ENCODE assay signal across 31 mouse cellular contexts in genomic region chr13:91760302-91761050, GRCm38 (mm10). TPM values are rescaled to one million over a fixed set of nuclear protein-coding genes. Genes with fewer than 3 reads are reported as not detected.
A peak's percentile ranks its signal among the peaks of the same experiment; 100 is the strongest.
DNase-seq lines count a peak whose midpoint lies in the region; ATAC-seq and TF ChIP-seq lines count a peak whose summit lies in the region.
"Had no signal": no experiment of that assay in that cellular context is flagged by ENCODE, and none has a peak within 500 bp of the region (broad histone marks: within the 10 kb centered on the region; RNA-seq: fewer than 3 reads in every experiment).

No protein-coding gene starts in this region.

- in situ Hi-C loops in ES-E14 (cut with MboI; ENCODE audit: low sequenced_read_pairs in 2 of 2, unreplicated experiment in 2 of 2), result no loop called here

- no peak for TF ChIP-seq POLR2A in liver, adult 2 months (IDR thresholded peaks at IDR 0.05; ENCODE audit: extremely low read depth, insufficient read depth, low read length)

- ATAC-seq in liver, postnatal 0 days, result no peak
- ATAC-seq: CD4-positive, CD25-positive, alpha-beta regulatory T cell, adult 4 months; forebrain, embryonic 14.5 days; forebrain, postnatal 0 days; hindbrain, postnatal 0 days; inflammation-experienced regulatory T-cells, adult 6 months; intestine, embryonic 16.5 days; Patski had no signal

- H3K27ac ChIP-seq in liver, adult 2 months (replicated peaks; ENCODE audit: insufficient read depth, low read depth, low read length), result peak overlapping the region; percentile 42; the same call in 1 of the 2 replicates
- H3K27ac ChIP-seq in liver, postnatal 0 days (ENCODE audit: low read depth), result no peak overlapping the region
- H3K27ac ChIP-seq in ES-E14 (ENCODE audit: insufficient read depth, low read depth, low read length, poor library complexity, severe bottlenecking), result 0 out of 2 replicates have a peak overlapping the region, but pooled peaks have one; percentile 40
- H3K27ac ChIP-seq: embryonic facial prominence, embryonic 12.5 days; embryonic facial prominence, embryonic 15.5 days; gastrocnemius, adult 2 months; heart, embryonic 15.5 days; hindbrain, embryonic 14.5 days; hindbrain, postnatal 0 days had no signal

- intact Hi-C loops in heart, postnatal 14 days (cut with DNase I), result no loop called here

- 65% methylated on average over 8 of the region's 8 CpGs for WGBS in liver, adult 2 months
- WGBS in liver, postnatal 0 days (ENCODE audit: insufficient replicate concordance), result 80% methylated on average over 8 of the region's 8 CpGs

- H3K4me1 ChIP-seq in liver, adult 2 months (ENCODE audit: control insufficient read depth, insufficient read depth, low read length), result peaks cover 36% of the 10 kb centered on the region
- peaks cover 5% of the 10 kb centered on the region for H3K4me1 ChIP-seq in liver, postnatal 0 days (ENCODE audit: insufficient read depth)
- H3K4me1 ChIP-seq in ES-E14 (ENCODE audit: control insufficient read depth in 2 of 2, insufficient read depth in 2 of 2, low read length in 2 of 2, poor library complexity in 1 of 2), result no peaks in the 10 kb centered on the region
- H3K4me1 ChIP-seq: embryonic facial prominence, embryonic 12.5 days; embryonic facial prominence, embryonic 15.5 days; heart, embryonic 15.5 days had no signal

- TF ChIP-seq CTCF in liver, adult 2 months (IDR thresholded peaks at IDR 0.05; ENCODE audit: low read depth, low read length), result no peak
- no peak for TF ChIP-seq CTCF in liver, postnatal 0 days (IDR thresholded peaks at IDR 0.05; ENCODE audit: low read depth)

- DNase-seq in adrenal gland, postnatal 25 days, result peak; percentile 14
- no peak for DNase-seq in adrenal gland, adult 2 months
- DNase-seq in heart, adult 11 months, result peak; percentile 70
- DNase-seq in heart, postnatal 14 days, result no peak
- DNase-seq in liver, adult 2 months (ENCODE audit: extremely low read depth, low read depth, low spot score), result peak; percentile 46
- no peak for DNase-seq in liver, postnatal 0 days
- DNase-seq in ES-E14 (ENCODE audit: low read depth, low spot score), result no peak
- no peak for DNase-seq in retina, postnatal 1 day
- DNase-seq: cerebellum, adult 18-20 months; cerebellum, adult 9-10 months; cerebellum, postnatal 25 days; forebrain, postnatal 0 days; gastrocnemius, adult 2 months; gastrocnemius, postnatal 14 days; heart, adult 18-20 months; heart, postnatal 10 days; heart, postnatal 4 days had no signal

- H3K79me2 ChIP-seq in liver, adult 2 months (ENCODE audit: control insufficient read depth, insufficient read depth, low read length), result no peaks in the 10 kb centered on the region; the same call in 1 of the 2 replicates

- no peak overlapping the region for H3K4me3 ChIP-seq in liver, adult 2 months (ENCODE audit: insufficient read depth, low read depth, low read length)
- H3K4me3 ChIP-seq in liver, postnatal 0 days (ENCODE audit: low read depth, low read length), result no peak overlapping the region
- H3K4me3 ChIP-seq in ES-E14 (ENCODE audit: insufficient read depth in 1 of 2, low read depth in 1 of 2, low read length in 2 of 2, poor library complexity in 1 of 2, severe bottlenecking in 1 of 2), result no peak overlapping the region
- H3K4me3 ChIP-seq: embryonic facial prominence, embryonic 12.5 days; embryonic facial prominence, embryonic 15.5 days; gastrocnemius, adult 2 months; heart, embryonic 12.5 days; heart, embryonic 15.5 days had no signal

- TF ChIP-seq EP300 in liver, postnatal 0 days (IDR thresholded peaks at IDR 0.05; ENCODE audit: low read depth), result no peak

- no peak overlapping the region for H3K4me2 ChIP-seq in liver, postnatal 0 days (ENCODE audit: low read depth, low read length)
- H3K4me2 ChIP-seq: embryonic facial prominence, embryonic 12.5 days; embryonic facial prominence, embryonic 15.5 days; heart, embryonic 12.5 days; heart, embryonic 15.5 days; hindbrain, embryonic 14.5 days had no signal

- no peak overlapping the region for H3K9ac ChIP-seq in liver, adult 2 months (ENCODE audit: low read depth, low read length)
- no peak overlapping the region for H3K9ac ChIP-seq in liver, postnatal 0 days (replicated peaks)
- H3K9ac ChIP-seq in ES-E14 (ENCODE audit: insufficient read depth, low read depth, low read length, poor library complexity, severe bottlenecking), result no peak overlapping the region
- H3K9ac ChIP-seq: embryonic facial prominence, embryonic 12.5 days; embryonic facial prominence, embryonic 15.5 days; forebrain, postnatal 0 days; heart, embryonic 12.5 days; heart, embryonic 15.5 days; hindbrain, embryonic 14.5 days had no signal

- peaks cover 57% of the 10 kb centered on the region for H3K36me3 ChIP-seq in liver, adult 2 months (ENCODE audit: control insufficient read depth, insufficient read depth, low read length)
- peaks cover 2% of the 10 kb centered on the region for H3K36me3 ChIP-seq in liver, postnatal 0 days (replicated peaks; ENCODE audit: insufficient read depth, low read length)
- no peaks in the 10 kb centered on the region for H3K36me3 ChIP-seq in ES-E14 (ENCODE audit: control insufficient read depth, insufficient read depth, low read length, poor library complexity, severe bottlenecking)
- H3K36me3 ChIP-seq: embryonic facial prominence, embryonic 12.5 days; embryonic facial prominence, embryonic 15.5 days; G1E; heart, embryonic 12.5 days; heart, embryonic 15.5 days had no signal

- H3K9me3 ChIP-seq in liver, postnatal 0 days (ENCODE audit: low read length), result no peaks in the 10 kb centered on the region
- H3K9me3 ChIP-seq in ES-E14 (ENCODE audit: control insufficient read depth, insufficient read depth, low read depth, low read length), result no peaks in the 10 kb centered on the region
- H3K9me3 ChIP-seq: embryonic facial prominence, embryonic 12.5 days; embryonic facial prominence, embryonic 15.5 days; G1E; heart, embryonic 12.5 days; heart, embryonic 15.5 days had no signal

- no peaks in the 10 kb centered on the region for H3K27me3 ChIP-seq in liver, adult 2 months (ENCODE audit: control insufficient read depth, insufficient read depth, low read length)
- no peaks in the 10 kb centered on the region for H3K27me3 ChIP-seq in liver, postnatal 0 days (ENCODE audit: insufficient read depth, low read length)
- H3K27me3 ChIP-seq: embryonic facial prominence, embryonic 12.5 days; embryonic facial prominence, embryonic 15.5 days; heart, embryonic 12.5 days; heart, embryonic 15.5 days; Patski had no signal

TF ChIP-seq in ES-E14, 5 proteins besides CTCF, POLR2A, EP300 and RAD21:
- no peak for TF ChIP-seq ZNF384 (IDR thresholded peaks at IDR 0.05; ENCODE audit: low read depth, low read length)
- no peak for TF ChIP-seq HCFC1 (IDR thresholded peaks at IDR 0.05; ENCODE audit: borderline replicate concordance, insufficient read depth, low read length)
- TF ChIP-seq ZC3H11A (IDR thresholded peaks at IDR 0.05; ENCODE audit: borderline replicate concordance, low read depth, low read length), result no peak
- TF ChIP-seq CHD2 (IDR thresholded peaks at IDR 0.05; ENCODE audit: low read depth, low read length), result no peak
- TF ChIP-seq MAFK (IDR thresholded peaks at IDR 0.05; ENCODE audit: insufficient read depth, low read depth, low read length), result no peak

RNA-seq across cellular contexts. Expression of gene Acot12, which starts 19.2 kb away (rescaled TPM):
- total RNA-seq in adrenal gland, postnatal 25 days (2021), result 0.64 and 1.4 TPM in 2 replicates
- total RNA-seq in adrenal gland, adult 2 months (2021), result 1 to 10 TPM; 1.0 to 2.2 TPM
- 0.09 TPM in 1 of 2 replicates, not detected in the other for polyA plus RNA-seq in adrenal gland, adult 2 months (2012; rRNA removed)
- not detected for total RNA-seq in heart, postnatal 14 days (2021)
- total RNA-seq in liver, adult 2 months (2014; rRNA removed), result 104 and 121 TPM in 2 replicates
- polyA plus RNA-seq in liver, adult 2 months (2012; rRNA removed), result 57.1 and 58.8 TPM in 2 replicates
- 30.0 TPM in 2 replicates for polyA plus RNA-seq in liver, postnatal 0 days (2015; fragmentation: Nextera tagmentation; extraction: Ambion mirVana)
- total RNA-seq in ES-E14 (2012; rRNA removed), result not detected in 2 replicates
- total RNA-seq: common myeloid progenitor, adult 5-6 weeks; G1E; gastrocnemius, adult 2 months; gastrocnemius, postnatal 14 days; heart, adult 18-20 months; heart, postnatal 4 days had no signal
- polyA plus RNA-seq: CD4-positive, CD25-positive, alpha-beta regulatory T cell, adult 4 months; forebrain, embryonic 11.5 days; forebrain, embryonic 14.5 days; G1E; heart, embryonic 12.5 days; inflammation-experienced regulatory T-cells, adult 6 months; Patski had no signal

RNA-seq across cellular contexts. Expression of gene Zcchc9, which starts 47.0 kb away (rescaled TPM):
- 38.9 and 55.3 TPM in 2 replicates for total RNA-seq in adrenal gland, postnatal 25 days (2021)
- total RNA-seq in adrenal gland, adult 2 months (2021), result 10 to 100 TPM; 48.3 to 49.4 TPM
- polyA plus RNA-seq in adrenal gland, adult 2 months (2012; rRNA removed), result 4.0 and 6.5 TPM in 2 replicates
- total RNA-seq in heart, postnatal 14 days (2021), result 10 to 100 TPM; 13.9 to 19.5 TPM
- total RNA-seq in liver, adult 2 months (2014; rRNA removed), result 7.3 and 9.4 TPM in 2 replicates
- polyA plus RNA-seq in liver, adult 2 months (2012; rRNA removed), result 8.5 and 9.5 TPM in 2 replicates
- 6.8 and 8.8 TPM in 2 replicates for polyA plus RNA-seq in liver, postnatal 0 days (2015; fragmentation: Nextera tagmentation; extraction: Ambion mirVana)
- 13.0 and 20.0 TPM in 2 replicates for total RNA-seq in ES-E14 (2012; rRNA removed)

Comparison
In these comparisons a context has a peak if more than half of its experiments do, and no peak if none do; other contexts are left out.
1. DNase-seq: peak in adrenal gland, postnatal 25 days (single experiment), heart, adult 11 months (single experiment) and liver, adult 2 months (single experiment); none in adrenal gland, adult 2 months (single experiment), heart, postnatal 14 days (0 of 2), liver, postnatal 0 days (single experiment), ES-E14 (single experiment) and retina, postnatal 1 day (single experiment).
2. RNA of gene Acot12, which starts 19.2 kb away (total RNA-seq): 104 to 121 TPM in liver, adult 2 months; 1.0 to 2.2 TPM in adrenal gland, adult 2 months, 0.64 to 1.4 TPM in adrenal gland, postnatal 25 days, not detected in heart, postnatal 14 days and not detected in ES-E14; every median in the first group is over 10 times any median in the second.